Mouse (Mus musculus) mouse trophoblast stem cell (cell line): ENCODE results near the gene Kcng4.

Experiments used
- in situ Hi-C, 2 experiments: fragments of 300-500 bp; cut with MseI, MboI; formaldehyde crosslinking; loops; 2 replicates in 1 of 2; 3 replicates in 1 of 2; pipeline ENCODE4 v1.15.1; 2025

The Kcng4 gene

DNA sequence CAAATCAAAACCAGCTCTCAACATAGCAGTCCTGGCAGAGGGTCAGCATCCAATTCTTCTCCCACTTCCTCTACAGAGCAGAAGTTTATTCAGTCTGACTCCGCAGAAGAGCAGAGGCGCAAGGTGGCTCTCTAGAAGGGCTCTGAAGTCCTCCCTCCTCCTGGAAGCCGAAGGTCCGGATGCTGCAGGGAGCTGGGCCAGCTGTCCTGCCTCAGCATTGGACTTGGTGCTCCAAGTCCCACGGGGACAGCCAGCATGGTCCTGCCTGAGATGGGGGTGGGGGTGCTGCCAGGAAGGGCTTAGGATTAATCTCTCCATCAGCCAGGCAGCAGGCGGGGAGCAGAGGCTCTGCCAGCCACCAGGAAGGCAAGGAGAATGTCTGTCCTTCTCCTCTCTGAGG, at the start of gene Kcng4:
TSS of gene Kcng4 (minus strand) at position 303 of the 400 bp plus-strand sequence.
- in situ Hi-C loops: no loop called here

DNA sequence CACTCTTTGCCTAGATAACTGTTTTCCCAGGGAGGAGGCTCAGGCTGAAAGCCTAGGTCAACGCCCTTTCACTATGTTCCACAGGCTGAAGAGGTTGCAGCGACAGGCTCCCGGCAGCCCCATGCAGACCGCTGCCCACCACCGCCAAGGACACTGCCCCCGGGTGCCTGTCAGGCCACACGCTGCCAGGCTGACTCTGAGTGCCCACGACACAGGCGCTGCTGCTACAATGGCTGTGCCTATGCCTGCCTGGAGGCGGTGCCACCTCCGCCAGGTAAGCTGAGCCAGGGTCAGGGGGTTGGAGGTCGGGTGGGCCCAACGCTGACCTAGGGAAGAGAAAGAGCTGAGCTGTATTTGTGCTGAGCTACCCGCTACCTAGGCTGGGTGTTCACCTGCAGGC, 43.7 kb upstream of the Kcng4 start:
- in situ Hi-C loops: no loop called here

DNA sequence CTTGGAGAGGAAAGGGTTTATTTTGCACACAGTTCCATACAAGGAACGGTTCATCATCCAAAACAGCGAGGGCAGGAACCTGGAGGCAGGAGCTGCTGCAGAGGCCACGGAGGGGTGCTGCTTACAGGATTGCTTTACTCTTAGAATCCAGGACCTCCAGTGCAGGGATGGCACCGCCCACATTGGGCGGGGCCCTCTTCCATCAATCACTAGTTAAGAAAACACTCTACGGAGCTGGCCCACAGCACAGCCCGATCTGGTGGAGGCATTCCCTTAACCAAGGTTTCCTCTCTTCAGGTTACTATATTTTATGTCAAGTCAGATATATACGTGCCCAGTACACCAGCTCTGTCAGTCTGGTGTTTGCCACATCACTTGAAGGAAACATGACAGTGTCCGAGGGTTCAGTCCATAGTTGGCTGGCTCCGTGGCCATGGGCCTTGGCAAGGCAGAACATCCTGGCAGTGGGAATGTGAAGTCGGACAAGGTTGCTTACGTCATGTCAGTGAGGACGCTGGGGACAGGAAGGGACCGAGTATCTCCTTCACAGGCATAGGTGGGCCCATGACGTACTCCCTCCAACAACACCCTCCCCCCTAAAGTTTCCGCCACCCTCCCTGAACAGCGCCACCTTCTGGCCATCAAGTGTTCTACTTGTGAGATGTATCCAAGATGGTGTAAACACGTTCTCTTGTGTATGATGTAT, 42.8 kb upstream of the Kcng4 start:
- in situ Hi-C loops: no loop called here

DNA sequence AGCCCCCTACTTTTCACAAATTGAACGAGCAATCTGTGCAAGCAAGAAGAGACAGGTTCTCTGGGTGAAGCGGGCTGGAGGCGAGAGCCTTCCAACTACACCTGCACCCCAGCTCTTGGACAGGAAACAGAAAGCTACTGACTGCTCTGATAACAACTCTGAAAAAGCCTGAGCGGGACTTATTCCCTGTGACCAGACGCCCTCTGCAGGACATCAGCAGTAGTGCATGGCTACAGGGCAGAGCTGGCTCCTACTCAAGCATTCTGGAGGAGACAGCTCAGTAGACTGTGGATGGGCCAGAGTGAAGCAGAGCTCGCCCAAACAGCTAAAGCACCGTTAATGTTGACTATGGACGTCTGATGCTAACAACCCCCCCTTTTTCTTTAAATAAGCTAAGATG, 40.9 kb upstream of the Kcng4 start:
- in situ Hi-C loops: no loop called here

DNA sequence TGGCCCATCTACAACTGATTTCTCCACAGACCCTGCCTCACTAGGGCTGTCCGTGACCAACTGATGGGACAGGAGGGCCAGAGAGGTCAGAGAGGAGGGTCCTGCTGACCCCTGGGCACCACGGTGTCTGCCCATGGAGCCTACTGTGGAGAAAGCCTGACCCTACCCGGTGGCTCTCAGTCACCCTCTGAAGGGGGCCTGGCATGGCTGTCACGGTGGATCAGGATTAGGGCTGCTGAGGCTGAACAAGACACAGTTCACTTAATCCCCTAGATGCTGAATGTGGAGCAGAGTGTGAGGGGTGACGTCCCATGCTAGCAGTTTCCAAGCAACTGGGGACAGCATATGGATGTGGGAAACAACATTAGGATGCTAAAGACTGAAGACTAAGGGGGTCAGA, 40.0 kb upstream of the Kcng4 start:
- in situ Hi-C loops: no loop called here

DNA sequence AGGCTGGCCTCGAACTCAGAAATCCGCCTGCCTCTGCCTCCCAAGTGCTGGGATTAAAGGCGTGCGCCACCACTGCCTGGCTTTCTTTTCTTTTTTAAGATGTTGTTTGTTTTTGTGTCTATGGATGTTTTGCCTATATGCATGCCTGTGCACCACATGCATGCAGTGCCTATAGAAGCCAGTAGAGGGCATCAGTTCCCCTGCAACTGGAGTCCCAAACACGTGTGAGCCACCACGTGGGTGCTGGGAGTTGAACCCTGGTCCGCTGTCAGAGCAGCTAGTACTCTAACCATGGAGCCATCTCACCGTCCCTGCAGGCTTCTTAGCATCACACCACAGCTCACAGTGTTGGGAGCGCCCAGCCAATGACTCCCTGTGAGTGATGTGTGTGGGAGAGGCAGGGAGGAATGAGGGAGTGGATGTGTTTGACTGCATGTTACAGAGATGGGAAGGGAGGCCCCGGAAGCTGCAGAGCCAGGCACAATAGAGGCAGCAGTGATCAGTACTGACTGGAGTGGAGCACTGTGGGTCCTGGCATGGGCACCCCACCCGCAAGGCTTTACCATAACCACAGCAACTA, 38.6 kb upstream of the Kcng4 start:
- in situ Hi-C loops: no loop called here

DNA sequence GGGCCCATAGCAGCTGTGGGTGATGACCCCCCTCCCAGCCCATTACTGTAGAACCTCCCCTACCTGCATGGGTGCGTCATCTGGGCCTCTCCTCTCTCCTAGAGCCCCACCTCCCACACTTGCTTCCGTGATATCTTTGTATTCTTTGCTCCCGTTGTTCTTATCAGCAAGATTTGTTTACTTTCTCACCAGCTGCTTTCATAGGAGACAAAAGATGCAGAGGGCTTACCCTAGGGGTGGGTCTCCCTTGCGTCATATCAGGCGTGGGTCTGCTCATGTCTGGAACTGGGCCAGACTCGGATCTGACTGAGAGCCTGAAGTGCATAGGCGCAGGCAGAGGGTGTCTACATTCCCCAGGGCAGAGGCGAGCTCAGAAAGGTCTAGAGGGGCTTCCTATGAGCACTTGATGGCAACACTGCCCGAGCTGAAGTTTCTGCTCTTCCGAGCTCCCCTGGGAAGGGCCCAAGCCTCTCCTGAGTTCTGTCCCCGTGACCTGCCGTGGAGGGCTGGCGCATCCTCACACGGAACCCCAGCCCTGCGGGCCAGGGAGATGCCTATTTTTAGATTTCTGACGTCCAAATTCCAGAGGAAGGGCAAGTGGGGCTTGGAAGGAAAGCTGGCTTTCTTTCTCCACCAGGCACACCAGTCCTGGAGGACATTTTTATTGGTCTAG, 35.1 kb upstream of the Kcng4 start:
- in situ Hi-C loops: no loop called here

DNA sequence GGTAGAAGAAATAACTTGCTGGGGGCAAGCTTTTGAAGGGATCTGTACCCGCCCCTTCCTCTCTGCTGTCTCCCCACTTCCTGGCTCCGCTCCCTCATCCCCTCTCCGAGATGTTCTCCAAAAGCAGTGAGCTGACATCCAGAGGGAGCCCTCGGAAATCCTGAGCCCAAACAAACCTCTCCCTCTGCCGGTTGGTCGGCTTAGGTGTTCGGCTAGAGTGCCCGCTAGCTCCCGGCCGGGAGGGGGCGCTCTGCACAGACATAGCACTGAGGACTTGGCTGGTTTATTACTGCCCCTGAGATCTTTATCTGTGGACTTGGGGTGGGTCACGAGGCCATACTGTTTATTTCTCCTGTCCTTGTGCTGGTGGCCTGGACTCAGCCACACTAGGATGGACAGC, 33.8 kb upstream of the Kcng4 start:
- in situ Hi-C loops: no loop called here

DNA sequence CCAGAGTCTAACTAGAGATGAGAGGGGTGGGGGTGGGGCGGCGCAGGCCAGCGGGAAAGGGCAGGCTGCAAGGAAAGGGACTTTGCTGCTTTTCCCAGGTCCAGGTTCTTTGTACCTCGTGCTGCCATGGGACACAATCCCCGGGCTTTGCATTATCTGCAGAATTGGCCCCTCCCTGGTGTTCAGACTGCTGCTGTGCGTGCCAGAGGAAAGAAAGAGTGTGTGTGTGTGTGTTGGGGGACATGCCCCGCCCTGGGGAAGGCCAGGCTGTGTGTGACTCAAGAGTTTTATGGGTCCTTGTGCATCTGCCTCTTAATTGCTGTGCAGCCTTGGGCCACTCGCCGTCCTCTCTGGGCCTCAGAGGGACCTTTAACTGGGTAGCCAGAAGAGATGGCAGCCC, 33.0 kb upstream of the Kcng4 start:
- in situ Hi-C loops: no loop called here

DNA sequence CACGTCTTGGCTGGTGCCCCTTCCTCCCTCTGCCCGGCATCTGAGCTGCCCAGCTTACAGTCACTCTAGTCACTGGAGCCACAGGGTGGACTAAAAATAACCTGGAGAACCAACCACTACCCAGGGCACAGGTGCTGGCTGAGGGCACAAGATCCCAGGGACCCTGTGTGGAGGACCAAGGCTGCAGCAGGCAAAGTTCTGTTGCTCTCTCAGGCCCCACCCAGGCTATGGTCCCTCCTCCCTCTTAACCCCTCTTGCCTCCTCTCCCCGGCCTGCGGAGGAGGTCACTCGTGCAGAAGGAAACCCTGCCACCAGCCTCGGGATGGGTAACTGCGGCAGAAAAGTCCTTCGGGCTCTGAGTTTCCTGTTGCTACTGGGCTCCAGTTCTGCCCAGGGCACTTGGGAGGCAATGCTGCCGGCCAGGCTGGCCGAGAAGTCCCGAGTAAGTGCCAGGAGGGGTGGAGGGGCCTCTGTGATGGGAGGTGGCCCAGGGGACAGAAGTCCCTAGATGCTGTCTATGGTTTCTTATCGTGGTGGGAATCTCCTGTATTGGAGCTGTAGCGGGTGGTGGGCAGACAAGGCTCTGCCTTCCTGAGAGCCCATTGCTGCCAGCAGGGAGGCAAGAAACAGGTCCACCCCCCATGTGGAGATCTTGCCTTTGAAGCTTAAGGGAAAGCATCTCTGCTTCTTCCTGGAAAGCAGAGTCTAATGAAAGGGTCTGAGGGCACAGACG, 30.9 kb upstream of the Kcng4 start, which contains the start of gene Wfdc1:
TSS of gene Wfdc1 (plus strand) at position 147 of the 733 bp plus-strand sequence.
- in situ Hi-C loops: no loop called here

DNA sequence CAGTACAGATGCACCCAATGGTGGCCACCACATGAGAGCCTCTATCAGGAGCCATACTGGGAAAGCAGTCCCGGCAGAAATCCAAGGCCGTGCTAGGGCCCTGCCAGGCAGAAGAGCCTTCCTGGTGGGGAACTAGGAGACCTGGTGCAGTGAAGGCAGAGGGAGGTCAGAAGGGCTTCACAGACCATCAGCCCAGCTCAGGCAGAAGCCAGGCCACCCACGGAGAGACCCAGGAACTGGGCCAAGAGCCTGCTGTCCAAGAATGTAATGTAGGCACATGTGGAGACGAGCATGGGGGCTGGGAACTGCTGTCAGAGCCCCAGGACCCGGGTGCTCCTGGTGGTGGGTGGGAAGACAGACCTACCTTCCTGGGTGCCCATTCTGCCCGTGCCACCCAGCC, 29.8 kb upstream of the Kcng4 start:
- in situ Hi-C loops: no loop called here

DNA sequence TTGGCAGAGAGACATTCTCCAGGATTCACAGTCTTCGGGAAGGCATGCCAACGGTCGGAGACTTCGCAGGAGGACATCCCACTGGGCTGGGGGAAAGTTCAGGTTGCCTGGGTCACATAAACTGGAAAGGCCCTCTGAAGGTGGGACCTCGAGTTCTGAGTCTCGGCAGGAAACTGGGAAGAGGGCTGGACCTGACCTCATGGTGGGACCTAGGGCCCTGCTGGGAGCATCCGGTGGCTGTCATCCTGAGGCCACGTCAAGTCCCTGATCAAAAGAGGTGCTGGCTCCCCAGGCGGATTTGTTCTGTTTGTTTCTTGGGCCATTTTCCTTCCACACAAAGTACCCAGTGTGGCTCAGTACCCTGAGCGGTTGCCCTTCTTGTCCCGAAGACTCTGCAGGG, 28.0 kb upstream of the Kcng4 start:
- in situ Hi-C loops: no loop called here

DNA sequence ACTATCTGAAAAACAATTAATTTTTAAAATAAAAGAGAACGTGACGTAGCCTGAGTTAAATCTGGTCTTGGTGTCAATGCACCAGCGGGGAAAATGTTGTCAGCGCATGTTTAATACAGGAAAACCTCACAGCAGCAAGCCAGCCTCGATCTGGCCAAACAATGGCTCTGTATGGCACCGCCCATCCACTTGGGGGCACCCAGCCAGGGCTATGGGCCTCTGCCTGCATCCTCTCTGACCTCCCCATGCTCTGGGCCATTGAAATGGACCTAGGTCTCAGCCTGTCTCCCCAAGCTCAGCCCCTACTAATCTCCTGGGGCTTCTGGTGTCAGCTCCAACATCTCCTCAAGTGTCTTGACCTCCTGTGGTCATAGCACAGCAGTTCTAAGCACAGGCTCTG, 26.4 kb upstream of the Kcng4 start:
- in situ Hi-C loops: no loop called here

DNA sequence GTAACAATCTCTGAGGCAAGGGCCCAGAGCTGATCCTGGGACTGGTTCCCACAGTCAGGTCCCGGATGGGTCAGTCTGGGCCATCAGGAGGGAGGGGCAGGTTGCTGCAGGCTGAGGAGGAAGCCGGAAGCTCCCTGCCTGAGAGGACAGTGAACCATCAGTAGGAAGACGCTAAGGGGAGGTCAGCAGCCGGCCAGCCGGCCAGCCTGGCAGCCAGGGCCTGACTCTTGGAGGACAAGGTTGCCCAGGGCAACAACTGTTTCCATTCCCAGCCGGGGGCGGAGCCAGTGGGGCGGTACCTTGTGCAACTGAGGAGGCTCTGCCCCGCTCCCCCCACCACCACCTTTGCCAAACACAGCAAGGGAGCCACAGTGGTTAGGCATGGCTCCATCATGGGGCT, 25.6 kb upstream of the Kcng4 start:
- in situ Hi-C loops: no loop called here

DNA sequence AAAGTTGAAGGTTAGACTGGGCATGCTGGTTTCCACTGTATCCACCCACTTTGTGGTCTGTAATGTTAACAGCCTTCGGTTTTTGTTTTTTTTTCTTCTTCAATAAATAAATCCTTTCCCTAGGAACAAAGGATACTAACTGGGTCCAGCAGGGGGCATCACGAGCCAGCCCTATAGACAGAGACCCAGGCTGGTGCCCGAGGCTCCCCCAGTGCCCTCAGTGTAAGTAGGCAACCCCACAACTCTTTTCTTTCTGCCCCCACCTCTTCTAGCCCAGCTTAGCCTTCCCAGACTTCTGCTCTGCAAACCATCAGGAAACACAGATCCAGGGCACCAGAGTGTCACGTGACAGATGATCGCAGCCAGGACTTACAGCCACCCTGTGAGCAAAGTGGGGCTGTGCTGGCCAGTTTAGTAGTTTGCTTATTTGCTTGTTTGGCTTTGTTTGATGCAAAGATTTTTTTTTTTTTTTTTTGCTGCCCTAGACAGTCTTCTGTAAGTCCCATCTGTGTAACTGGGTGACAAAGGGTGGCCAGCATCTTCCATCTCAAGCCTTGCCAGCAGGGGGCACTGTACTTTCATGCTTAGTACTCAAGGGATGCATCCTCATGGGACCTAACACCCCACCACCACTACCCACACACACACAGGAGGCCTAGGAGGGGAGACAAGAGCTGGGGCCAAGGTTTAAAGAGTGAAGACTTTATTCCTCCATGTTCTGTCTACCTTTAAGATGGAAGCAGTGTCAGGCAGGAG, 21.4 kb upstream of the Kcng4 start:
- in situ Hi-C loops: no loop called here

DNA sequence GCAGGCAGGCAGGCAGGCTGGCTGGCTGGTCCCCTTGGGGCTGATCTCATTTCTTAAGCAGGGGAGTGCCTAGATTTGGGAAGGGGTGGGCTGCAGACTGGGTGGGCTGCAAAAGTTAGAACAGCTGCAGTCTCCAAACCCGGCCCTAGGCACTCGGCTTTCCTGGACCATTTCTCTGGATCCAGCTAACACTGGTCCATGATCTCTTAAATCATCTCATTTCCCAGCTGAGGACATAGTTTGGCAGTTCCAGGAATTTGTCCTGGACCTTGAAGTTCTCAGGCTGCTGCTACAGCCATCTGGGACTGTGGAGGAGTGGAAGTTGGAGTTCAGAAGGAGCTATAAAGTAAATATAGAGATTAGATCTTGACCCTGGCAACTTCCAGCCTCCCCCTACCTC, 15.8 kb upstream of the Kcng4 start:
- in situ Hi-C loops: no loop called here

DNA sequence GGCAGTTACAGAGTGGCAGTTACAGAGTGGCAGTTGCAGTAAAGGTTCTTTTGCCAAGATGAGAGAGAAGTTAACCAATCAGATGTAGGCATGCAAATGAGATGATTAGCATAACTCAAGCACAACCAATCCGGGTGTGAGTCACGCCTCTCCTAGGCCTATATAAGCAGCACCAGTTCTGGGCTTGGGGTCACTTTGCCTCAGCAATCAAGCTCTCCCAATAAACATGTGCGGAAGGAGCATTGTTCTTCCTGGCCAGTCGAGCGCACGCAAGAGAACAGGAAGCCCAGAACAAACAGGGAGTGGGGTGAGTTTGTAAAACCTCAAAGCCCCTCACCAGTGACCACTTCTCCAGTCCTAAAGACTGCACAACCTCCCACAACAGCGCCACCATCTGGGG, 11.4 kb upstream of the Kcng4 start:
- in situ Hi-C loops: no loop called here

DNA sequence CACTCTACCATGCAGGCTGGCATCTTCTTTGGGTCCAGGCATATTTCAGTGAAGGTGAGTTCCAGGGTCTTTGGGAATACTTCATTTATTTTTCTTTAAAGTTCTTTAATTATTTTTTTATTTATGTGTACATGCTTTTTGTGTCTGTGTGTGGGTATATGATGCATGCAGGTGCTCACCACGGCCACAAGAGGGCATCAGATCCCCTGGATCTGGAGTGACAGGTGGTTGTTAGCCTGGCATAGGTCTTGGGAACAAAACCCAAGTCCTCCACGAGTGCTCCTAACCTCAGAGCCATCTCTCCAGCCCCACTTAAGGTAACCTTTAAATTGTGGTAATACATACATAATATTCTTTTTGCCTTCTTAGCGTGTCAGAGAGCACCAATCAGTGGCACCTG, 10.7 kb upstream of the Kcng4 start:
- in situ Hi-C loops: no loop called here

DNA sequence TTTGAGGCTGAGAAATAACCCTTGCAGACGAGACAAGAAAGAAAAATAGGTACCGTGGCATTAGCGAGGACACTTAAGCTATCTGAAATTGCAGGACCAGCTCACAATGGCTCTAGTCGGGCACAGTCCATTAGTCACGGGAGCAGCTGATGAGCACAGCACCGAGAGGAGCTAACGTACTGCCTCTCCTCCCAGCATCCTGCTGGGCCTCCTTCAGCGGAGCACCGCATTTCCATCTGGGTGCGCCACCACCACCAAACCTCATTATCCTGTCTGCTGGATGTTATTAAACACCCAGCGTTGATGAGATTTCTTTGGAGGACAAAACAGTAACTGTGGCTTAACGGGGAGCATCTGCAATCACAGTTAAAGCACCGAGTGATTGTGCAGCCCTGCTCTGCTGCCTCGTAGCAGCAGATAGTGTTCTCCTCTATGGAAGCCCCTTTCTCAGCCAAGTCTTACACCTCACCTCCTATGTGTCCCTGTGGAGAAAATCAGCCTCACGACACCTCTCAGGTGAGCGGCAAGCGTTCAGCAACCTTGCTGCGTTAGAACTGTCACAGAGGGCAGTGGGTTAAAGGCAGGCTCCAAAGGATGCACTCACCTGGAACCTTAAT, 9.6 kb upstream of the Kcng4 start:
- in situ Hi-C loops: no loop called here

DNA sequence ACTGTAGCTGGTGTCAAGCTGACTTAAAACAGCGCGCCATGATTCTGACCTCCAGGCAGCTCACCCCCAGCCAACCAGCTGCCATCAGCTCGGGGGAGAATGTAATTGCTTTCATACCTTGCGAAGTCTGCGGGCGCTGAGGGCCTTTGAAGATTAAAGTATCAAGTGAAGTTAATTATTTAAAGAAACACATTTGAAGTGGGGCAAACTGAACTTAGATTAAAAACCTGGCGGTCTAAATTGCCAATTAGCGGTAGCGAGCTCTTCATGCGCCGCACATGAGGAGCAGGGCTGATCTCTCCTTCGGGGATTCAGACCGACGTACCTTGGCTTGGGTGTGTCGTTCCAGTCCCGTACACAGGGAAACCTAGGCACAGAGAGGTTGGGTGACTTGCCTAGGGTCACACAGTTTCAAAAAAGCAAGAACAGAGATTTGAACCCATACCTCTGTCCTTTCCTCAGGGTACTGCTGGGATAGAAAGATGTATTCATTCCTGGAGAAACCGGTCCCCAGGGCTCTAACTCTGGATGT, 9.0 kb upstream of the Kcng4 start:
- in situ Hi-C loops: no loop called here

DNA sequence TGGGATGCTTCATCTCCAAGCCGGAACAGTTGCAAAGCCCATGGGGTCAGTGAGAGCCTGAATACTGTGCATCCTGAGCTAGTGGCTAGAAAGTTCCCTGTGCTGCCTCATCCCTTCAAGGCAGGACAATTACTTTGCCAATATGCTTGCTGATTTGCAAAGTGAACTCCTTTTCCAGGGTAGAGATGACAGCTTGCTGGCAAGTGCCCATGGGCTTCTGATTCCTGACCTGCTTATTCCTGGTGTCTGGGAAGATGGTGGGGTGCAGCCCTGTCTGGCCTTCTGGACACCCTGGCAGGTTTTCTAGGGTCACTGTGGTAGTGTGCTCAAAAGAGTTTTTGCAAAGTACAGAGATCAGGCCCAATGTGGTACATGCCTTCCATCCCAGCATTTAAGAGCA, 7.5 kb upstream of the Kcng4 start:
- in situ Hi-C loops: no loop called here
